Mouse (Mus musculus) intestine, postnatal 0 days (tissue): Measurements from ENCODE around the gene Col4a4. TPM values are rescaled to one million over a fixed set of nuclear protein-coding genes. Genes with fewer than 3 reads are reported as not detected.

Experiments
- ATAC-seq: fragments of 200-750 bp; cut with Nextera tagmentation; 2 replicates; pipeline ENCODE4 v1.8.0; 2017; ENCODE audit warnings: mild to moderate bottlenecking, moderate TSS enrichment, moderate library complexity
- H3K27ac ChIP-seq: fragments of 300-500 bp; sonication (generic); 2 replicates; pipeline ENCODE4 v1.5.1; 2014; ENCODE audit warnings: mild to moderate bottlenecking, low read depth, low read length, moderate library complexity
- H3K27me3 ChIP-seq: fragments of 300-500 bp; sonication (generic); replicated peaks from 2 replicates; pipeline ENCODE4 v1.6.1; 2014; ENCODE audit warnings: low read length, mixed read lengths; ENCODE audit not compliant: control insufficient read depth, insufficient read depth
- H3K36me3 ChIP-seq: fragments of 300-500 bp; sonication (generic); 2 replicates; pipeline ENCODE4 v1.6.1; 2014; ENCODE audit warnings: mild to moderate bottlenecking, moderate library complexity; ENCODE audit not compliant: control insufficient read depth, insufficient read depth
- H3K4me1 ChIP-seq: fragments of 300-500 bp; sonication (generic); replicated peaks from 2 replicates; pipeline ENCODE4 v1.6.1; 2014; ENCODE audit warnings: antibody characterized with exemption, low read length, mixed read lengths; ENCODE audit not compliant: control insufficient read depth, insufficient read depth
- H3K4me2 ChIP-seq: fragments of 300-500 bp; sonication (generic); replicated peaks from 2 replicates; pipeline ENCODE4 v1.6.1; 2014; ENCODE audit warnings: low read depth, mild to moderate bottlenecking, moderate library complexity
- H3K4me3 ChIP-seq: fragments of 300-500 bp; sonication (generic); 2 replicates; pipeline ENCODE4 v1.5.1; 2014; ENCODE audit warnings: low read depth, low read length
- H3K9ac ChIP-seq: fragments of 300-500 bp; sonication (generic); 2 replicates; pipeline ENCODE4 v1.6.1; 2014; ENCODE audit warnings: mild to moderate bottlenecking, low read depth, low read length
- H3K9me3 ChIP-seq: fragments of 300-500 bp; sonication (generic); 2 replicates; pipeline ENCODE4 v1.6.1; 2016; ENCODE audit warnings: mixed run types; ENCODE audit not compliant: control insufficient read depth
- CTCF ChIP-seq: sonication (generic); IDR thresholded peaks from 2 replicates; pipeline ENCODE4 v1.5.1; 2016; ENCODE audit warnings: low read depth, mild to moderate bottlenecking, control low read depth, antibody characterized with exemption, moderate library complexity
- WGBS: fragments of 180-500 bp; shearing (Covaris S2); extraction: QIAGEN DNeasy Blood & Tissue Kit; methylation state at CpG from one replicate; pipeline ENCODE4 v1.1.7; 2014; 5-methylcytosine and 5-hydroxymethylcytosine counted together
- polyA plus RNA-seq: library from polyadenylated mRNA; unstranded; fragments of >200 nt; fragmentation: Nextera tagmentation; extraction: Ambion mirVana; gene quantifications from 2 replicates; pipeline ENCODE4 v1.2.1, GENCODE M21; 2015

Col4a4 gene
- polyA plus RNA-seq, 1 experiment from 2014 or later, result 0.10 TPM

DNA sequence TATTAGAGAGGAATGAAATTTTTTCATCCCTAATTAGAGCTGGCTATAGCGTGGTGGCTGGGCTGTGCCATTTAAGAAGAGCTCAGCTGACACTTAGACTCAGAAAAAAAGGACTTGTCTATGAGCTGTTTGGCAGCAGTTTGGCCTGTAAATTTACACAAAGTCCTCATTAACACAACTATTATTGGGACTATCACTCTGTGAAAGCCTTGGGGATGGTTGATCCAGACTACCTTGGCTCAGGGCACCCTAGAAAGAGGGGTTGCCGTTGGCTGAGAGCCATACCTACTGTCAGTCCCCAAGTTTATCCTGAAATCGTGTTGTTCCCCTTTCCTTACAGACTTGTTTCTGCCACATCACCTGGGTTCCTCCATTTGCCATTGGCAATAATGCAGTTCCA is 178.9 kb downstream of the Col4a4 start:
- ATAC-seq, result no peak
- H3K9ac ChIP-seq, result no peak overlapping the region
- no peaks in the 10 kb centered on the region for H3K27me3 ChIP-seq
- H3K27ac ChIP-seq, result no peak overlapping the region
- no peak overlapping the region for H3K4me3 ChIP-seq
- TF ChIP-seq CTCF, result no peak
- H3K4me1 ChIP-seq, result no peaks in the 10 kb centered on the region
- WGBS, result 88% methylated on average over 3 of the region's 3 CpGs
- no peaks in the 10 kb centered on the region for H3K9me3 ChIP-seq
- no peak overlapping the region for H3K4me2 ChIP-seq
- no peaks in the 10 kb centered on the region for H3K36me3 ChIP-seq

Other genes with a start within 250 kb of the Col4a4 start
- 0.41 and 0.42 TPM in 2 replicates for gene Col4a3, start 72 bp upstream of the Col4a4 start, polyA plus RNA-seq
- gene Mff, start 138.0 kb upstream of the Col4a4 start, polyA plus RNA-seq, result 132 and 136 TPM in 2 replicates
- gene Tm4sf20, start 181.6 kb upstream of the Col4a4 start, polyA plus RNA-seq, result 760 and 763 TPM in 2 replicates
- not detected in 2 replicates for gene Gm47791, start 184.4 kb upstream of the Col4a4 start, polyA plus RNA-seq